Mouse (Mus musculus): ENCODE data around the gene Gpr85. TPM values are rescaled to one million over a fixed set of nuclear protein-coding genes. Genes with fewer than 3 reads are reported as not detected.

The Gpr85 gene
- total RNA-seq, 2 experiments from 2014 or later = 1.0 to 1.2 TPM

DNA sequence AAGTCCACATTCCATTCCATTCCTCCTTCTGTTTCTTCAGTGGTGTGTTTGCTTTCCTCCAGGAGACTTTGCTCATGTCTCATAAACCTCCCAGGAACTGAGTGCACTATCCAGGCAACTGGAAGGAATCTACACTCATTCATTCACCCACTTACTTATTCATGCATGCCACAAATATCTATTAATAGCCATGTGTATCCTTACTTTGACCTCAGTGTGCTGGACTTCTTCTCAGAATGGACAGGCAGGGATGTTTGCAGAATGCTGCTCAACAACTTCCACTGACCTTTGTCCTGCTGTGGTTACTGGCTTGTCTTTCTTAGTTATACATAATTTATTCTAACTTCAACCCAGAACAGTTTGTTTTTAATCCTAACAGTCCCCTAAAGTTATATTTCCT, 23.1 kb downstream of the Gpr85 start:
- DNase-seq = no peak

DNA sequence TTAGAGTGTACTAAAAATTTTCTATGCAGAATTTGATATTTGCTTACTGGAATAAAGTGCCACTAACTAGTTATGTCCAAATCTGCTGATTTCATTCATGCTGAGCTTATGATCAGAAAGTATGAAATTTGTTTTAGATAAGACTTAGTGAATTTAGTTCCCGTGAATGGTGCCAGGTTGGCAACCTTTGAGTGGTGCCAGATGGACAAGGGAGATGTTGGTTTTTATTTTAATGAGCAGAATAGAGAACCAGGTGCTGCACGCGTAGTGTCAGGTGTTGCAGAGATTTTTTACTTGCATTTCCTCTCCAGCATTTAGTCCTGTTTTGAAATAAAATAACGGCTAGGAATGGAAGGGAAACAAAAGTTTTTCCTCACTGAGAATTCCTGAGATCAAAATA, 27.6 kb downstream of the Gpr85 start:
- DNase-seq = no peak

- DNase-seq = no peak
Measured at GRCm38 (mm10) chr6:13800071-13800470, 39.7 kb downstream of the Gpr85 start.

DNA sequence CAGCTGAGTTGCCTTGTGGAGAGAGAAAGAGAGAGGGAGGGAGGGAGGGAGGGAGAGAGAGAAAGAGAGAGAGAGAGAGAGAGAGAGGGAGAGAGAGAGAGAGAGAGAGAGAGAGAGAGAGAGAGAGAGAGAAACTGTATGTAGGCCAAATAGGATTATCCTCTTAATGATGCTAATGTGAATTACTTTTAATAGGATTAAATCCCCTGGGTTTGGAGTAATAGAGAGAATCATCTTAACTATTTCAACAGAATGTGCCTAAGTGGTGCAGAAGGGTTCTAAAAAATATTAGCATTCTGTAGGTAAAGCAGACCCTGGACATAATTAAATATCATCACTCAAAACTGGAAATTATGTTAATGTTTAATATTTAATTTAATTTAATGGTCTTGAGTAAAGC, 42.4 kb downstream of the Gpr85 start:
- no peak for DNase-seq

Other genes with a start within 250 kb of the Gpr85 start
- gene Tmem168, start 231.8 kb downstream of the Gpr85 start, total RNA-seq (2021) = 10 to 100 TPM; 12.1 to 14.5 TPM
- 1 to 10 TPM; 8.0 to 8.9 TPM for gene Bmt2, start 162.0 kb downstream of the Gpr85 start, total RNA-seq (2021)
- 10 to 100 TPM; 30.0 to 33.2 TPM for gene 2610001J05Rik, start 31.6 kb upstream of the Gpr85 start, total RNA-seq (2021)

All from gastrocnemius, postnatal 10 days (tissue).